Mouse (Mus musculus): ENCODE measurements around the gene Ascl2.

- no peak for TF ChIP-seq CTCF (IDR thresholded peaks at IDR 0.05; ENCODE audit: low read depth)
- TF ChIP-seq EP300 (IDR thresholded peaks at IDR 0.05; ENCODE audit: low read depth), result no peak
These were observed 9.3 kb downstream of the Ascl2 start for GRCm38 (mm10) chr7:142959752-142960151.

Measured in liver, postnatal 0 days (tissue).